Mouse (Mus musculus) CH12.LX (cell line): Measurements from ENCODE around the gene Dmrtc2. TPM values are rescaled to one million over a fixed set of nuclear protein-coding genes. Genes with fewer than 3 reads are reported as not detected.

Experiments
- DNase-seq: peaks from one replicate; pipeline ENCODE4 v3.0.0-alpha.2; 2013; ENCODE audit errors: extremely low read depth
- H3K27ac ChIP-seq: 2 replicates; pipeline ENCODE4 v1.5.1; 2012; ENCODE audit warnings: low read depth, mild to moderate bottlenecking, control low read depth, moderate library complexity; ENCODE audit not compliant: insufficient read depth
- H3K27me3 ChIP-seq: replicated peaks from 2 replicates; pipeline ENCODE3; 2012; ENCODE audit warnings: inconsistent platforms
- H3K36me3 ChIP-seq, 2 experiments: replicated peaks in 1 of 2; 2 replicates each; pipeline versions ENCODE3 to v1.6.1; 2012; ENCODE audit warnings: inconsistent platforms in 1 of 2, low read length in 1 of 2, mild to moderate bottlenecking in 1 of 2, mixed read lengths in 1 of 2, moderate library complexity in 1 of 2; ENCODE audit not compliant: control insufficient read depth in 1 of 2, insufficient read depth in 1 of 2
- H3K4me1 ChIP-seq, 2 experiments: 2 replicates each; pipeline ENCODE4 v1.6.1; 2012; ENCODE audit warnings: inconsistent platforms in 1 of 2, moderate library complexity in 1 of 2; ENCODE audit not compliant: insufficient read depth in 2 of 2, control insufficient read depth in 1 of 2
- H3K4me2 ChIP-seq: 2 replicates; pipeline ENCODE4 v1.6.1; 2012; ENCODE audit warnings: low read depth, mild to moderate bottlenecking, control low read depth; ENCODE audit not compliant: poor library complexity, insufficient read depth, severe bottlenecking
- H3K4me3 ChIP-seq, 3 experiments: fragments of 150-350 bp in 1 of 3; sonication (generic) in 1 of 3; replicated peaks in 1 of 3; 2 replicates each; pipeline versions ENCODE3 to v1.5.1; 2011 to 2012; ENCODE audit warnings: low read depth in 2 of 3, low read length in 2 of 3, mild to moderate bottlenecking in 2 of 3, moderate library complexity in 2 of 3, control low read depth in 1 of 3, improper control_type of control experiment in 1 of 3, inconsistent platforms in 1 of 3, mixed read lengths in 1 of 3; ENCODE audit not compliant: poor library complexity in 1 of 3
- H3K79me2 ChIP-seq: replicated peaks from 2 replicates; pipeline ENCODE4 v1.6.1; 2012; ENCODE audit warnings: mild to moderate bottlenecking, moderate library complexity; ENCODE audit not compliant: control insufficient read depth, poor library complexity, insufficient read depth, severe bottlenecking; ENCODE audit errors: extremely low read depth
- H3K9ac ChIP-seq: 2 replicates; pipeline ENCODE4 v1.6.1; 2012; ENCODE audit warnings: low read depth, mild to moderate bottlenecking, control low read depth, moderate library complexity; ENCODE audit not compliant: insufficient read depth
- H3K9me3 ChIP-seq: replicated peaks from 2 replicates; pipeline ENCODE3; 2012; ENCODE audit warnings: low read length, inconsistent platforms, mixed read lengths
- BHLHE40 ChIP-seq: IDR thresholded peaks from 2 replicates; pipeline ENCODE4 v1.6.1; 2011; ENCODE audit warnings: mild to moderate bottlenecking, low read depth, low read length, improper control_type of control experiment
- CHD1 ChIP-seq: IDR thresholded peaks from 2 replicates; pipeline ENCODE4 v1.6.1; 2012; ENCODE audit warnings: low read depth, low read length, improper control_type of control experiment, inconsistent platforms
- ELF1 ChIP-seq: IDR thresholded peaks from 2 replicates; pipeline ENCODE4 v1.6.1; 2014; ENCODE audit warnings: low read depth, mild to moderate bottlenecking, inconsistent platforms, low read length, improper control_type of control experiment
- EP300 ChIP-seq: IDR thresholded peaks from 2 replicates; pipeline ENCODE4 v1.6.1; 2011; ENCODE audit warnings: low read length, improper control_type of control experiment
- ETS1 ChIP-seq: conservative IDR thresholded peaks from 2 replicates; pipeline ENCODE4 v1.6.1; 2012; ENCODE audit warnings: low read depth, mild to moderate bottlenecking, inconsistent platforms, low read length, improper control_type of control experiment, moderate library complexity
- HCFC1 ChIP-seq: IDR thresholded peaks from 2 replicates; pipeline ENCODE4 v1.6.1; 2012; ENCODE audit warnings: low read depth, mild to moderate bottlenecking, inconsistent platforms, low read length, improper control_type of control experiment
- IRF4 ChIP-seq: IDR thresholded peaks from 2 replicates; pipeline ENCODE4 v1.6.1; 2014; ENCODE audit warnings: low read depth, mild to moderate bottlenecking, inconsistent platforms, low read length, improper control_type of control experiment
- JUN ChIP-seq: IDR thresholded peaks from 2 replicates; pipeline ENCODE4 v1.6.1; 2011; ENCODE audit warnings: low read depth, mild to moderate bottlenecking, low read length, improper control_type of control experiment, moderate library complexity; ENCODE audit not compliant: insufficient read depth
- JUND ChIP-seq: conservative IDR thresholded peaks from 2 replicates; pipeline ENCODE4 v1.6.1; 2011; ENCODE audit warnings: low read depth, low read length, improper control_type of control experiment
- KAT2A ChIP-seq: IDR thresholded peaks from 2 replicates; pipeline ENCODE4 v1.6.1; 2012; ENCODE audit warnings: low read length, improper control_type of control experiment, inconsistent platforms; ENCODE audit not compliant: insufficient replicate concordance
- MAFK ChIP-seq: IDR thresholded peaks from 2 replicates; pipeline ENCODE4 v1.6.1; 2011; ENCODE audit warnings: low read length, improper control_type of control experiment; ENCODE audit not compliant: insufficient replicate concordance
- MXI1 ChIP-seq: IDR thresholded peaks from 2 replicates; pipeline ENCODE4 v1.6.1; 2011; ENCODE audit warnings: mild to moderate bottlenecking, low read depth, low read length, improper control_type of control experiment
- MYC ChIP-seq: IDR thresholded peaks from 2 replicates; pipeline ENCODE4 v1.6.1; 2011; ENCODE audit warnings: low read depth, mild to moderate bottlenecking, improper control_type of control experiment, low read length
- NRF1 ChIP-seq: IDR thresholded peaks from 2 replicates; pipeline ENCODE4 v1.6.1; 2014; ENCODE audit warnings: low read depth, mild to moderate bottlenecking, inconsistent platforms, low read length, improper control_type of control experiment, moderate library complexity
- POLR2AphosphoS2 ChIP-seq: IDR thresholded peaks from 2 replicates; pipeline ENCODE4 v1.6.1; 2011; ENCODE audit warnings: low read depth, low read length, improper control_type of control experiment
- RAD21 ChIP-seq: IDR thresholded peaks from 2 replicates; pipeline ENCODE4 v1.6.1; 2011; ENCODE audit warnings: low read depth, mild to moderate bottlenecking, low read length, improper control_type of control experiment, moderate library complexity
- RCOR1 ChIP-seq: conservative IDR thresholded peaks from 2 replicates; pipeline ENCODE4 v1.6.1; 2012; ENCODE audit warnings: low read depth, mild to moderate bottlenecking, inconsistent platforms, low read length, improper control_type of control experiment
- SIN3A ChIP-seq: IDR thresholded peaks from 2 replicates; pipeline ENCODE4 v1.6.1; 2012; ENCODE audit warnings: low read length, improper control_type of control experiment, inconsistent platforms
- SMC3 ChIP-seq: IDR thresholded peaks from 2 replicates; pipeline ENCODE4 v1.6.1; 2011; ENCODE audit warnings: low read depth, low read length, improper control_type of control experiment
- TBP ChIP-seq: conservative IDR thresholded peaks from 2 replicates; pipeline ENCODE4 v1.6.1; 2011; ENCODE audit warnings: low read depth, low read length, improper control_type of control experiment
- ZC3H11A ChIP-seq: IDR thresholded peaks from 2 replicates; pipeline ENCODE4 v1.6.1; 2012; ENCODE audit warnings: low read depth, mild to moderate bottlenecking, inconsistent platforms, low read length, improper control_type of control experiment
- ZKSCAN1 ChIP-seq: IDR thresholded peaks from 2 replicates; pipeline ENCODE4 v1.6.1; 2012; ENCODE audit warnings: low read depth, inconsistent platforms, low read length, improper control_type of control experiment, borderline replicate concordance
- ZNF384 ChIP-seq: IDR thresholded peaks from 2 replicates; pipeline ENCODE4 v1.6.1; 2012; ENCODE audit warnings: low read depth, low read length, improper control_type of control experiment, inconsistent platforms
- dilution Hi-C: fragments of 300-500 bp; cut with MboI; formaldehyde crosslinking; loops from 2 replicates; pipeline ENCODE4 v1.14.3; 2020; ENCODE audit warnings: low sequenced_read_pairs; ENCODE audit not compliant: extremely low pct_unique_long_range_greater_than_20kb, extremely low pct_ligation_motif_present
- in situ Hi-C: fragments of 300-500 bp; cut with MboI; formaldehyde crosslinking; loops from 3 replicates; pipeline ENCODE4 v1.14.3; 2019; ENCODE audit warnings: low sequenced_read_pairs, low pct_ligation_motif_present, low pct_unique_long_range_greater_than_20kb, mixed read lengths
- polyA plus RNA-seq: library from polyadenylated mRNA; unstranded; fragments of >175 nt; gene quantifications from 2 replicates; pipeline ENCODE4 v1.2.1, GENCODE M21; 2012; ENCODE audit warnings: low read depth; ENCODE audit not compliant: insufficient read length
- total RNA-seq, 2 experiments: library from RNA; depleted of rRNA; stranded (reverse); fragments of 300-350 nt in 1 of 2; fragments of >200 nt in 1 of 2; gene quantifications; 2 replicates each; pipeline ENCODE4 v1.2.3; 2012 to 2014

Gene Dmrtc2
- total and polyA plus RNA-seq, 3 experiments: not detected

DNA sequence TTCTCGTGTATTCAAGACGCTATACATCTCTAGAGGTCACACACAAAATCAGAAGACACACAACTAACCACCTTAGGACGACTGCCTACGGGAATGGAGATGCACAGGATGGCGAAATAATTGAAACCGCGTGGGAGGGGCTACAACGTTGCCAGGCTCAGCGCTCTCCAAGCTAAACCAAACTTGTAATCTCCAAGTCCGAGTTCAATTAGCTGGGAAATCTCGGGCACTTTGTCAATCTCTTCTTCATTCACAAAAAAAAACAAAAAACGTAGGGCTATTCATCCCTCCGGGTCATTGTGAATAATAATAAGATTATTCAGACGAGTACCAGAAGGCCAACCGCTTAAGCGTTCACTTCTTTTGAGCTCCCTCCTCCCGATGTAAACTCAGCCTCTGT, 777 bp upstream of the Dmrtc2 start:
- dilution Hi-C loops: no loop called here
- H3K9ac ChIP-seq: no peak overlapping the region
- peaks cover 2% of the 10 kb centered on the region for H3K27me3 ChIP-seq
- no peaks in the 10 kb centered on the region for H3K36me3 ChIP-seq
- no peak overlapping the region for H3K4me3 ChIP-seq
- H3K79me2 ChIP-seq: no peaks in the 10 kb centered on the region
- H3K4me1 ChIP-seq: peaks cover 5 to 7% of the 10 kb centered on the region in 2 experiments; a peak in 2 of 4 replicates
- no peaks in the 10 kb centered on the region for H3K9me3 ChIP-seq
- TF ChIP-seq RAD21 (no peak), NRF1 (no peak), MXI1 (no peak), KAT2A (no peak), CHD1 (no peak), RCOR1 (no peak), HCFC1 (no peak), BHLHE40 (no peak), EP300 (no peak), ZKSCAN1 (no peak), MAFK (no peak), ZC3H11A (no peak), MYC (no peak), POLR2AphosphoS2 (no peak), ZNF384 (no peak), SIN3A (no peak), SMC3 (no peak), TBP (no peak), ELF1 (no peak), ETS1 (no peak)
- TF ChIP-seq, all 38 proteins: peak for 0
- Histone ChIP-seq H3K4me2 (no peak overlapping the region), H3K27ac (no peak overlapping the region)
- in situ Hi-C loops: no loop called here
- DNase-seq: no peak

- in situ Hi-C loops: no loop called here
- TF ChIP-seq JUN (no peak), EP300 (no peak), JUND (no peak), ZNF384 (no peak), IRF4 (no peak)
- no peaks in the 10 kb centered on the region for H3K79me2 ChIP-seq
- dilution Hi-C loops: no loop called here
- H3K4me3 ChIP-seq: no peak overlapping the region
- peaks cover 7% of the 10 kb centered on the region for H3K27me3 ChIP-seq
- no peak overlapping the region for H3K9ac ChIP-seq
- H3K27ac ChIP-seq: no peak overlapping the region
- no peaks in the 10 kb centered on the region for H3K9me3 ChIP-seq
- no peaks in the 10 kb centered on the region for H3K36me3 ChIP-seq
- H3K4me1 ChIP-seq: peaks cover 2% of the 10 kb centered on the region in 2 experiments; a peak in 1 of 4 replicates
- DNase-seq: no peak
- H3K4me2 ChIP-seq: no peak overlapping the region
Observed at GRCm38 (mm10) chr7:24877588-24877987, 7.7 kb downstream of the Dmrtc2 start.
